Mouse (Mus musculus) midbrain, embryonic 16.5 days (tissue): ENCODE measurements around the gene Hspa5. TPM values are rescaled to one million over a fixed set of nuclear protein-coding genes. Genes with fewer than 3 reads are reported as not detected.
A peak's percentile ranks its signal among the peaks of the same experiment; 100 is the strongest.
"Not testable (repeated sequence)": the region's sequence is repeated elsewhere in the genome, so short reads cannot be mapped to it uniquely, and the experiment has no call there.

Experiments
- ATAC-seq: fragments of 200-750 bp; cut with Nextera tagmentation; 2 replicates; pipeline ENCODE4 v1.8.0; 2017; ENCODE audit warnings: moderate TSS enrichment
- H3K27ac ChIP-seq: fragments of 300-500 bp; sonication (generic); 2 replicates; pipeline ENCODE4 v1.5.1; 2014; ENCODE audit warnings: mild to moderate bottlenecking, low read length, mixed read lengths
- H3K27me3 ChIP-seq: fragments of 300-500 bp; sonication (generic); 2 replicates; pipeline ENCODE4 v1.6.1; 2014; ENCODE audit warnings: low read depth, low read length, mixed read lengths; ENCODE audit not compliant: control insufficient read depth, insufficient read depth
- H3K36me3 ChIP-seq: fragments of 300-500 bp; sonication (generic); 2 replicates; pipeline ENCODE4 v1.6.1; 2014; ENCODE audit warnings: mild to moderate bottlenecking, low read length, moderate library complexity, mixed read lengths; ENCODE audit not compliant: control insufficient read depth, insufficient read depth
- H3K4me1 ChIP-seq: fragments of 300-500 bp; sonication (generic); 2 replicates; pipeline ENCODE4 v1.6.1; 2014; ENCODE audit warnings: mild to moderate bottlenecking, low read length, mixed read lengths; ENCODE audit not compliant: control insufficient read depth, insufficient read depth
- H3K4me2 ChIP-seq: fragments of 300-500 bp; sonication (generic); 2 replicates; pipeline ENCODE4 v1.6.1; 2014; ENCODE audit warnings: mild to moderate bottlenecking, low read length, mixed read lengths
- H3K4me3 ChIP-seq: fragments of 300-500 bp; sonication (generic); 2 replicates; pipeline ENCODE4 v1.5.1; 2014; ENCODE audit warnings: low read depth, mild to moderate bottlenecking, low read length, moderate library complexity, mixed read lengths
- H3K9ac ChIP-seq: fragments of 300-500 bp; sonication (generic); 2 replicates; pipeline ENCODE4 v1.6.1; 2014; ENCODE audit warnings: low read depth, low read length, mixed read lengths
- H3K9me3 ChIP-seq: fragments of 300-500 bp; sonication (generic); replicated peaks from 2 replicates; pipeline ENCODE4 v1.6.1; 2014; ENCODE audit warnings: mild to moderate bottlenecking, low read length, mixed read lengths; ENCODE audit not compliant: control insufficient read depth, poor library complexity, severe bottlenecking
- WGBS: fragments of 180-500 bp; shearing (Covaris S2); extraction: QIAGEN DNeasy Blood & Tissue Kit; methylation state at CpG from one replicate; pipeline ENCODE4 v1.1.7; 2014; 5-methylcytosine and 5-hydroxymethylcytosine counted together
- polyA plus RNA-seq: library from polyadenylated mRNA; unstranded; fragments of >200 nt; fragmentation: Nextera tagmentation; extraction: Ambion mirVana; gene quantifications from 2 replicates; pipeline ENCODE4 v1.2.1, GENCODE M21; 2015

Hspa5 gene
- polyA plus RNA-seq, 1 experiment from 2014 or later, result 420 TPM

DNA sequence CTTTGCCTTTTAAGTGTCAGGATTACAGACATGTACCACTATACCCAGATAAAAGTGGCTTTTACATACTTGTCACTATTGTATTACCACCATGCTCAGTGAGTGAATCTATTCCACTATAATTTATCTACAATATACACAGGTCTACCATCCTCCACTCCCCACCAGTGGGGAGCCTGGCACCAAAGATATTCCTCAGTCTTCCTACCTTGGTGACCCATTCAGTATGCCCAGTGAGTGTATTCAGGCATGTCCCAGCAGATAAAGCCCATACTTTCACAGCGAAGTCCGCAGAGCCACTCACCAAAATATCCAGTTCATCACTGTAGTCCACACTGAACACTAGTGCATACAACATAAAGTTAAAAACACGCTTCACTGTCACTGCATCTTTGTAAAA is 39.0 kb downstream of the Hspa5 start:
- Histone ChIP-seq H3K9ac (no peak overlapping the region), H3K4me2 (no peak overlapping the region), H3K36me3 (peaks cover 15% of the 10 kb centered on the region), H3K9me3 (no peaks in the 10 kb centered on the region), H3K27me3 (no peaks in the 10 kb centered on the region), H3K4me3 (no peak overlapping the region), H3K4me1 (no peaks in the 10 kb centered on the region), H3K27ac (no peak overlapping the region)
- ATAC-seq, result no peak
- 96% methylated on average over 3 of the region's 3 CpGs for WGBS

DNA sequence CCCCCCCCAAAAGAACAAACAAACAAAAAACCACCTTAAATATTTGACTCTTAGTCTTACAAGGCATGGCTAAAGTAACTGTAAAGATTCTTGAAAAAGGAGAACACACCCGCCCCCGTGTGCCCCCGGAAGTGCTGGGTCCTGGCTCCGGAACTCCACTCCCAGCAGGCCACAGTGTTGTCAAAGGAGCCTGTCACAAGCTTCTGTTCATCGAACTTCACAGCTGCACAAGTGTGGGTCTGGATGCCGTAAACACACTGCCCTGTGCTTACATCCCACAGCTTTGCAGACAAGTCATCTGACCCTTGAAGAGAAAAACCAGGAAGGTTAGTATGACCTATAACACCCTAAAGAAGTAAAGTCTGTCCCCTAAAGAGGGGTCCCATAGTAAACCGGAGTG is 40.9 kb downstream of the Hspa5 start:
- Histone ChIP-seq H3K4me2 (no peak overlapping the region), H3K4me1 (no peaks in the 10 kb centered on the region), H3K27me3 (no peaks in the 10 kb centered on the region), H3K9ac (no peak overlapping the region), H3K27ac (no peak overlapping the region), H3K36me3 (peaks cover 15% of the 10 kb centered on the region), H3K4me3 (no peak overlapping the region), H3K9me3 (no peaks in the 10 kb centered on the region)
- WGBS, result 87% methylated on average over 7 of the region's 7 CpGs
- no peak for ATAC-seq

DNA sequence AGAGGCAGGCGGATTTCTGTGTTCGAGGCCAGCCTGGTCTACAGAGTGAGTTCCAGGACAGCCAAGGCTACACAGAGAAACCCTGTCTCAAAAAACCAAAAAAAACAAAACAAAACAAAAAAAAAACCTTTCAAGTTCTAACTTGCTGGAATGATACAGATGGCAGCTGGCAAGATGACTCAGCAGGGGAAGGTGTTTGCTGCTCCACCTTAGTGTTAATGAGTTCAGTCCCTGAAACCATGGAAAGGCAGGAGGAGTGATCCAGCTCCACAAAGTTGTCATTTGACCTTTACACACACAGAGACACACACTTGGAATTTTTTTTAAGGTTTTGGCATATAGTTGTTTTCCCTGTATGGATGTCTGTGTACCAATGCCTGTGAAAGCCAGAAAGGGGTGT is 44.1 kb downstream of the Hspa5 start:
- H3K4me3 ChIP-seq, H3K27ac ChIP-seq, H3K9ac ChIP-seq, H3K27me3 ChIP-seq, H3K4me2 ChIP-seq, ATAC-seq, H3K9me3 ChIP-seq, H3K4me1 ChIP-seq: not testable (repeated sequence)
- H3K36me3 ChIP-seq, result peaks cover 19% of the 10 kb centered on the region
- WGBS, result 92% methylated on average over 2 of the region's 2 CpGs

DNA sequence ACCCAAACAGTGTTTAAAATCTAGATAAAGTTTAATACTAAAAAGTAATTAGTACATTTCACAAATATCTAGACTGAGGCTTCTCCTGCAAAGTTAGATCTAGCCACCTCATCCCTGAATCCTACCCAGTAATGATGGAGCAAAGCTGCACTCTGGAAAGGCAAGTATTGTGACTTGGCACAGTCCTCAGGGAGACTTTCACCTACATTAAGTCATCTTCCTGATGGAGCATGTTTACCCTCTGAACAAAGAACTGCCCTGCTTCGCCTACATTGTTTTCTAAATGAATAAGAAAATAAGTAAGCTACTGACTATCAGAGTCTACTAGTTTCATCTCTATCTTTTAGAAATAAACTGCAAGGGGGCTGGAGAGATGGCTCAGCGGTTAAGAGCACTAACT is 46.7 kb downstream of the Hspa5 start:
- Histone ChIP-seq H3K4me1 (peaks cover under 1% of the 10 kb centered on the region; the same call in 1 of the 2 replicates), H3K4me2 (no peak overlapping the region), H3K36me3 (peaks cover 11% of the 10 kb centered on the region), H3K9ac (no peak overlapping the region), H3K4me3 (no peak overlapping the region), H3K9me3 (no peaks in the 10 kb centered on the region), H3K27me3 (no peaks in the 10 kb centered on the region), H3K27ac (no peak overlapping the region)
- 100% methylated on average over 2 of the region's 2 CpGs for WGBS
- no peak for ATAC-seq

DNA sequence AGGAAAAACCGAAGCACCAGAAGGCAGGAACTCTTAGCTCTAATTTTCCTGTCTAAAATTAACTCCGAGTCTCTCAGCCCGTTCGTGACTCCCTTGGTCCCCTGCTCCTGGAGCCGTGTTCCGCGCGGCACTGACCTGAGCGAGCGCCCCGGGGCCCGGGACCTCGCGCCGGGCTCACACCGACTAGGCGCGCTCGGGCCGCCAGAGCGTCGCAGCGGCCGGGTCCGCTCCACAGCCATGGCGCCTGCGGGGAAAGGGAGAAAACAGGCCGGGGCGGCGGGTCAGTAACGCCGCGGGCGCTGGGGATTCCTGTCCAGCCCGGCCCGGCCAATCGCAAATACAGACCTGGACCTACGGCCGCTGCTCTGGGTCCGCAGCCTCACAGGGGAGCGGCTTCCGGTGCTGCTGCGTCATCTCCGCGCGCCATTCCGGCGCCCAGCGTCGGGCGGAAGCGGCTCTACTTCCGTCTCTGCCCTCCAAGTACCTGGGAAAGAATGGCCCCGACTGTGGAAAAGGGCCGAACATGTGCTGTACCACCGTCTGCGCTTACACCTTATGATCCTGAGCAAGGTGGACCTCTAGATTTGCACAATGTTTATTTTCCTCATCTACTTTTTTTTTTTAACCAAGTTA is 54.2 kb downstream of the Hspa5 start, which contains the start of gene Fbxw2:
Gene Fbxw2, minus strand, starts transcription at position 485 of the 633 bp plus-strand sequence.
- WGBS, result under 1% methylated on average over 50 of the region's 57 CpGs
- H3K27me3 ChIP-seq, result no peaks in the 10 kb centered on the region; the same call in 1 of the 2 replicates
- peak within 1 kb of the TSS; percentile 88 for H3K27ac ChIP-seq
- H3K9ac ChIP-seq, result peak within 1 kb of the TSS; percentile 96
- H3K4me2 ChIP-seq, result peak within 1 kb of the TSS; percentile 85
- peak within 1 kb of the TSS; percentile 99 for H3K4me3 ChIP-seq
- H3K9me3 ChIP-seq, result no peaks in the 10 kb centered on the region
- peaks cover 24% of the 10 kb centered on the region for H3K4me1 ChIP-seq
- no peaks in the 10 kb centered on the region for H3K36me3 ChIP-seq
- peak; percentile 98 for ATAC-seq

DNA sequence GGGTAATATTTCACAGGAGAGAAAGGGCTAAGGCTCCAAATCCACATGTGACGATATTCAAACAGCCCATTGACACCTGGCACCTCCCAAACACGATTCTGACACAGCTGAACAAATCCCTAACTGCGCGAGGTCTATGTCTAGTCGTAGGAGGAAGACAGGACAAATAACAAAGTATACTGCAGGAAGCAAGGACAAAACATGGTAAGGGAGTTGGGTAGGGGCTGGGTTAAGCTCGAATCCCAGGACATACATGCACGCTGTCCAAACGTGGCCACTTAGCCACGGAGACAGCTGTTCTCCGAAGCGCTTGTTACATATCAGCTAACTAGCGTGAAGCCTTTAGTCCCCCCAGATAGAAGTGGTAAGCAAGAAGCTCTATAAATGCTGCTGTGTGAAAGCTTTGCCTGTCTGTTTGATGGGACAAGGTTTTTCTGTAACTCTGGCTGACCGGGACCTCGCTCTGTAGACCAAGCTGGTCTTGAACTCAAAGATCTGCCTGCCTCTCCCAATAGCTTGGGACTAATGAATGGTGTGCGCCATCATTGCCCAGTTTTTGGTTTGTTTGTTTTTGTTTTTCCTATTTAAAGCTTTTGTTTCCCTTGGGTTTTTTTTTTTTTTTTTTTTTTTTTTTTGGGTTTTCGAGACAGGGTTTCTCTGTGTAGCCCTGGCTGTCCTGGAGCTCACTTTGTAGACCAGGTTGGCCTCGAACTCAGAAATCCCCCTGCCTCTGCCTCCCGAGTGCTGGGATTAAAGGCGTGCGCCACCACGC is 54.9 kb downstream of the Hspa5 start:
- WGBS, result 33% methylated on average over 19 of the region's 21 CpGs
- peak overlapping the region; percentile 99 for H3K4me3 ChIP-seq
- H3K27ac ChIP-seq, result peak overlapping the region; percentile 88
- no peaks in the 10 kb centered on the region for H3K9me3 ChIP-seq
- 0 out of 2 replicates have a peak, but pooled peaks have one; percentile 27 for ATAC-seq
- H3K4me1 ChIP-seq, result peaks cover 24% of the 10 kb centered on the region
- no peaks in the 10 kb centered on the region for H3K36me3 ChIP-seq
- peak overlapping the region; percentile 85 for H3K4me2 ChIP-seq
- H3K9ac ChIP-seq, result peak overlapping the region; percentile 96
- no peaks in the 10 kb centered on the region; the same call in 1 of the 2 replicates for H3K27me3 ChIP-seq

Other genes starting within 250 kb of the Hspa5 start
- 107 and 113 TPM in 2 replicates for gene Gapvd1, start 16.7 kb upstream of the Hspa5 start, polyA plus RNA-seq
- gene Rabepk, start 27.9 kb downstream of the Hspa5 start, polyA plus RNA-seq, result 24.5 and 27.4 TPM in 2 replicates
- gene Fbxw2, start 54.3 kb downstream of the Hspa5 start, polyA plus RNA-seq, result 102 and 106 TPM in 2 replicates
- gene Gm34653, start 61.0 kb downstream of the Hspa5 start, polyA plus RNA-seq, result not detected in 2 replicates
- gene Cutal, start 102.4 kb downstream of the Hspa5 start, polyA plus RNA-seq, result 0.26 and 0.28 TPM in 2 replicates
- gene Psmd5, start 103.0 kb downstream of the Hspa5 start, polyA plus RNA-seq, result 98.8 and 110 TPM in 2 replicates
- 1.4 and 2.0 TPM in 2 replicates for gene Phf19, start 142.1 kb downstream of the Hspa5 start, polyA plus RNA-seq
- 2.8 and 4.9 TPM in 2 replicates for gene Traf1, start 189.8 kb downstream of the Hspa5 start, polyA plus RNA-seq